Mouse (Mus musculus): ENCODE results near the gene Olfr1373.

- TF ChIP-seq POLR2A (IDR thresholded peaks at IDR 0.05; ENCODE audit: low read depth, low read length), result no peak
- TF ChIP-seq CTCF (conservative IDR thresholded peaks at IDR 0.05; ENCODE audit: insufficient read depth, insufficient read length, low read depth, low read length), result no peak
Observed at GRCm38 (mm10) chr11:52124468-52124867, 20.9 kb downstream of the Olfr1373 start.
